Mouse (Mus musculus) heart, postnatal 36 days (tissue): Measurements from ENCODE around the gene Tmem144. TPM values are rescaled to one million over a fixed set of nuclear protein-coding genes. Genes with fewer than 3 reads are reported as not detected.

Experiments
- DNase-seq, 2 experiments: peaks; one replicate each; pipeline ENCODE4 v3.0.0; 2021 to 2022
- intact Hi-C: fragments of 180-260 bp; cut with DNase I; formaldehyde crosslinking; loops from one replicate; pipeline ENCODE4 v1.15.1; 2025
- total RNA-seq, 2 experiments: library from RNA; stranded (reverse); gene quantifications; 2 replicates each; pipeline ENCODE4 v1.2.3; 2021

Tmem144 gene
- 10 to 100 TPM; 12.2 to 13.4 TPM for total RNA-seq

DNA sequence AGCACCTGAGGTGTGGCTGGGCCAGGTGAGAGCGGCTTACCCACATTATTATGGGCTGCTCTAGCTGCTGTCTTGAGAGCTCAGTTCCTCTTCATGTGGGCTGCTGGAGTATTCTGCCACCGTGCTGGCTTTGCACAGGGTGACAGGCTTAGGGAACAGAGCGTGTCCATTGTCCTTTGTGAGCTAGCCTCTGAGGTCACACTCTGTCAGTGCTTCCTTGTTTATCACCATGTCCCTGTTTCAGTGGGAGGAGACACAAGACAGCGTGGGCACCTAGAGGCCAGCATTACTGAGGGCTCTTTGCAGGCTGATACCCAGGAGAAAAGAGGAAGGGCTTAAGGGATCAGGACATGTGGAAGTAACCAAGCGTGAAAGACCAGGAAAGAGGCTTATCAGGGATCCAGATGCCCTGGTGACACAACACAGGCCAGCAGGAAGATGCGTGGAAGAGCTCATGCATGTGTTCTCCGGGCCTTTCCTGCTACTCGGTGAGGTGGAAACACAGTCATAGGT lies at the start of gene Tmem144:
TSS of gene Tmem144 (minus strand) at position 120 of the 513 bp plus-strand sequence.
- intact Hi-C loops, result no loop called here
- no peak for DNase-seq

DNA sequence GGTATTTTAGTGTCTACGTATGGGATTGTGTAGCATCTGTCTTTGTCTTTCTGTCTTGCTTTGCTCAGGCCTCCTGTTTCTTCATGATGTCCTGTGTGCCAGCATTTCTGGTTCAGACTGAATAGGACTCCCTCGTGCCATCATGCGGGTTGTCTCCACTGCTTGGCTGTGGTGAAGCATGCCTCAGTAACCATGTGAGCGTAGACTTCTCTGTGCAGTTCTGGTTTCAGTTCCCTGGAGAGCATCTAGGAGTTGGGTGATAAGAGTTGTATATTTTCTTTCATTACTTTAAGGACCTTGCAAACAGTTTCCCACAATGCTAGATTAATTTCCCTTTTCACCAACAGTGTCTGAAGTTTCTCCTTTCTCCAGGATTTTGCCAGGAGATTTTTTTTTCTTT lies 49.2 kb upstream of the Tmem144 start:
- intact Hi-C loops, result no loop called here
- DNase-seq, result no peak

GRCm38 (mm10) chr3:79901321-79901720 lies 48.7 kb upstream of the Tmem144 start:
- intact Hi-C loops, result no loop called here
- no peak for DNase-seq

- intact Hi-C loops, result no loop called here
- DNase-seq, result no peak
Observed at GRCm38 (mm10) chr3:79900502-79900901, 47.9 kb upstream of the Tmem144 start.

GRCm38 (mm10) chr3:79899906-79900305 lies 47.3 kb upstream of the Tmem144 start:
- intact Hi-C loops, result no loop called here
- DNase-seq, result no peak

- intact Hi-C loops, result no loop called here
- no peak for DNase-seq
Observed at GRCm38 (mm10) chr3:79898514-79898913, 45.9 kb upstream of the Tmem144 start.

DNA sequence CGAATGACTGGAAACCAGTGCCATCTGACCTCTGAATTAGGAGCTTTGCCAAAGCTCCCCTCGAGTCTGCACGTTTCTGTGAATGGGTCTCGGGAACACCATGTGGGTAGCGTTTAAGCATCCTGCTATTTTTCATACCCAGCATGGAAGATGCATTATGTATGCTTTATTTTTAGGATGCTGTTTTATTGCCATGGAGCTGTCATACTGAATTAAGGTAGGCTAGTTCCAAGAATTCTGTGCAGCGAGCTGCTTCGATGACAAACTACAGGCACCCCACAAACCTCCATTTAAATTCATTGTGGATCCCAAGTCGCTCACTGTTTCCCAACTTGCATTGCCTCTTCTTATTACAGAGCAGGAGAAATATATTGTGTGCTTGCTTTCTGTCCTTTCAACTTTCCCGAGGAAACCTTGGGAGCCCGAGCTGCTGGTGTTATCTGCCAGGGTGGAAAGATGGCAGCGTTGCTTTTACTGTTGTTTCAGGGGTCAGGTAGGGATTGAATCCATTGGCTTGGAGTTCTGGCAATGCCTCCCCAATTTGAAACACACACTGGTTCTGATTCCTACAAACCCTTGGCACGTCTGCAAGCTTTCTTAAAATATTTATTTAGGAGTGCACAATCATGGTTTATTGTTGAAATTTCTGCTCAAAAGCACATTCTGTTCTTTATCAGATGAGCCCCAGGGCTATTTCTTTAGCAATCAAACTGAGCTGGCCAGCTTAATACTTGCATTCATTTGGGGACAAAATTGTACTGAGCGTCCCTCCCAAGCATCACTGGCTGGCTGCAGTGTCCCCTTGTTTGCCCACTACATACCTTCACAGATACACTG lies 45.2 kb upstream of the Tmem144 start:
- no peak for DNase-seq
- intact Hi-C loops, result no loop called here

GRCm38 (mm10) chr3:79887966-79888365 lies 35.4 kb upstream of the Tmem144 start:
- no peak for DNase-seq
- intact Hi-C loops, result loop anchor here (2.0 to 5.0 kb wide), 4 partner anchors 19 to 104 kb away; no protein-coding TSS in a partner anchor

DNA sequence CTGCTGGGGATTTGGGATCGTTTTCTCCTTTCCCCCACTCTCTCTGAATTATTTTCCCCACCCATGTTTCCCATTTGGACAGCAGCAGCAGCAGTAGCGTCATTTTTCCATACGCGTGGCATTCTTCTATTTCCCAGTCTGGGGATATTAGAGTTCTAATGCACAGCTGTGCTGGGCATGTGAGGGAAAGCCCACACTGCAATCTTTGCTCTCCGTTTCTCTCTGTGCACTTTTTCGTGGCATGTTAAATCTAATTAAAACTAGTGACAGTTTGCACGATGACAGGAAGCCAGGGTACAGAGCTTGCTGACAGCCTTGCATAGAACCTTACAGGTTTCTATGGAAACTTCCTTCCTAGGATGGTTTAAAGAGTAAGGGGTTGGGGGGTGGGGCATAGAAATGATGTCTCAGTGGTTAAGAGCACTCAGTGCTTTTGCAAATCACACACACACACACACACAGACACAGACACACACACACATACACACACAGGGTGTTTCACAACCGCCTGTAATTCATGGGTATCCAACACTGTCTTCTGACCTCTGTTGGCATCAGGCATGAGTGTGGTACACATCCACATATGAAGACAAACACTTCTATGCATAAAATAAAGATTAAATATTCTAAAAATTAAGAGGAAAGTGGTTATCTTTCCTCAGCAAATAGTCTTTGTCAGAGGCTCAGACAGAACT lies 34.7 kb upstream of the Tmem144 start:
- no peak for DNase-seq
- intact Hi-C loops, result loop anchor here (2.0 to 5.0 kb wide), 4 partner anchors 19 to 105 kb away; no protein-coding TSS in a partner anchor

GRCm38 (mm10) chr3:79886357-79887091 lies 34.0 kb upstream of the Tmem144 start:
- peak; percentile 78 to 80 for DNase-seq
- intact Hi-C loops, result loop anchor here (2.0 to 5.0 kb wide), 4 partner anchors 20 to 106 kb away; no protein-coding TSS in a partner anchor

DNA sequence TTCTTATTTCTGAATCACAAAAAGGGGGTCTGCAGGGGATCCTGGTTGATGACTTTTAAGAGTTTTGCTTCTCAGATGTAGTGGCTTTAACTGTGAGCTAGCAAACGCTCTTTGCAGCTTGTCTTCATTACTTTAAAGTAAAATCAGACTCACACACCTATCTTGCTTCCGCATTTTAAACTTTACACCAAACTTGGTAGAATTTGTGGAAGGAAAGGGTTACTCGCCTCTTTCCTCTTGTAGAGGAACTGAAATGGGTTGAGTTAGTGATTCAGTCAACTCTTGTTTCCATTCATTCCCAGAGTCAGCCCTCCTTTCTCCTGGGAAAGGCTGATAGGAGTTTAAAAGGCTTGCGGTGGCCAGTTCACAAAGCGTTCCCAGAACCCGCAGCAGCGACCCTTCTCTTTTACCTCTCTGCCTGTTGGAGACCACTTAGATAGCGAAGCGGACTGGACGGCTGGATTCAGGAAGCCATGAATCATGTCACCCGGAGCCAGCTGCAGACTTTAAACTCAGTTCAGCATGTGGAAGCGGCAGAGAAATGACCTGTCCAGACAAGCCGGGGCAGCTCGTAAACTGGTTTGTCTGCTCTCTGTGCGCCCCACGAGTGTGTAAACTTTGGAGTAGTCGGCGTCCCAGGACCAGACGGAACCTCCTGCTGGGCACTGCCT lies 33.2 kb upstream of the Tmem144 start:
- intact Hi-C loops, result loop anchor here (2.0 to 5.0 kb wide), 4 partner anchors 21 to 106 kb away; no protein-coding TSS in a partner anchor
- peak; percentile 44 to 62 for DNase-seq

DNA sequence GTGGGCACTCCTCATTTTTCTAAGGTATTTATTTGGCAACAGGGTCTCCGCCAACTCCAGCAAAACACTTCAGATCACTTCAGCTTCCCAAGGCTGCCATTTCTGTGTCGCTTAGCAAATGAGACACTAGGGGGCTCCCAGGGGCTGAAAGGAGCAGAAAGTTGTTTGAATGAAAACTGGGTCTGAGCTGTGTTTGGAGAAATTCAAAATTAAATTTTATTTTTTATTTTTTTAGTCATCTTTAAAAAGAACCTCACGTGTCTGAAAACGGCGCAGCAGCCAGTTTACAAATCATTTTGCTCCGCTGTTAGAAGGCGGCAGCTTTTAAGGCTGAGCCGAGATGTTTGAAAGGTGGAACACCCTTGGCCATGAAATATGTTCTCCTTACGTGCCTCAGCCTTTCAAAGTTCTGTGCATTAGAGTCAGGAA lies 32.2 kb upstream of the Tmem144 start:
- peak; percentile 72 to 77 for DNase-seq
- intact Hi-C loops, result loop anchor here (1.0 to 5.0 kb wide), 4 partner anchors 43 to 174 kb away; no protein-coding TSS in a partner anchor

GRCm38 (mm10) chr3:79884305-79884704 lies 31.7 kb upstream of the Tmem144 start, which contains the start of gene Fam198b:
Fam198b (plus strand) TSS chr3:79884533.
- intact Hi-C loops, result loop anchor here (1.0 kb wide), 1 partner anchor 174 kb away; no protein-coding TSS in a partner anchor
- DNase-seq, result no peak

DNA sequence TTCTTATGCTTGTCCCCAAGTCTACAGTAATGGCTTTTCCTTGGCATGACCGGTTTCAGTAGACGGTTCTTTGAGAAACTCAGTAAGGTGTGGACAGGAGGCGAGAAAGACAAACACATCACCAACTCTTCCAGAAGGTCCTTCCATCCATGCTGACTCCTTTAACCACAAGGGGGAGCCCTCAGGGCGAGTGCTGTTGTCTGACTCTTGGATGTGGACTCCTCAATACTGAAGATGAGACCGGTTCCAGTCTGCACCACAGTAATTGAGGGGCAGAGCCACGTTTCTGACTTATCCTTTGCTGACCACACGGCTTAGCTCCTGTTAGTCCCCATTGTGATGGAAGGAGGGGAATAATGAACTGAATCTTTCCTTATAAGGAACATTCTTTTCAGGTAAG lies 30.5 kb upstream of the Tmem144 start:
- intact Hi-C loops, result loop anchor here (1.0 kb wide), 1 partner anchor 29 kb away; no protein-coding TSS in a partner anchor
- DNase-seq, result peak; percentile 77 to 79

- no peak for DNase-seq
- intact Hi-C loops, result no loop called here
Observed at GRCm38 (mm10) chr3:79881645-79882044, 29.1 kb upstream of the Tmem144 start.

- intact Hi-C loops, result no loop called here
Observed at GRCm38 (mm10) chr3:79879246-79879645, 26.7 kb upstream of the Tmem144 start.

GRCm38 (mm10) chr3:79878350-79878749 lies 25.8 kb upstream of the Tmem144 start:
- intact Hi-C loops, result no loop called here
- no peak for DNase-seq

More at GRCm38 (mm10) chr3:79879246-79879645, 26.7 kb upstream of the Tmem144 start:
- DNase-seq, result no peak

GRCm38 (mm10) chr3:79875471-79875870 lies 22.9 kb upstream of the Tmem144 start:
- DNase-seq, result no peak
- intact Hi-C loops, result no loop called here

- no peak for DNase-seq
- intact Hi-C loops, result no loop called here
Observed at GRCm38 (mm10) chr3:79867121-79867709, 14.6 kb upstream of the Tmem144 start.
